Mouse (Mus musculus): ENCODE data around the gene Tiam2. TPM values are rescaled to one million over a fixed set of nuclear protein-coding genes. Genes with fewer than 3 reads are reported as not detected.

Gene Tiam2
- polyA plus RNA-seq, 1 experiment, result 1.1 TPM

DNA sequence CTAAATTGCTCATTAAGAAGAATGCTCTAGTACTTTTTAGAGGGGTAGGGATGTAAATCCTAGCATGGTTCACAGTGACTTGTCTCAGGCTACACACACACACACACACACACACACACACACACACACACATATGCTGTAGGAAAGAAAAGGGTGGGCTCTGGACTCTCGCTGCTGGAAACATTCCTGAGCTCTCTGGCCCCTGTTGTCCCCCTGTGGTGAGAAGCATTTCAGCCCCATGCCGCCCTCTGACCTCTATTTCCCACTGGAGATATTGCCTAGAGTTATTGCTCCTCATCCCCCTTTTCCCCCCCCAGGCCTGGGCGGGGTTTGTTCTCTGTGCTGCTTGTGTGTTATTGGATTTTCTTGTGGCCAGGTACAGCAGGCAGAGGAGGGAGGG is 28.5 kb downstream of the Tiam2 start:
- no peak overlapping the region for H3K4me3 ChIP-seq (ENCODE audit: insufficient read depth, low read depth, low read length)
- no peak overlapping the region for H3K27ac ChIP-seq (replicated peaks; ENCODE audit: low read depth, low read length)
- 0 out of 2 replicates have a peak, but pooled peaks cover 3% of the 10 kb centered on the region for H3K4me1 ChIP-seq (ENCODE audit: control insufficient read depth, insufficient read depth, insufficient read length, low read length)

DNA sequence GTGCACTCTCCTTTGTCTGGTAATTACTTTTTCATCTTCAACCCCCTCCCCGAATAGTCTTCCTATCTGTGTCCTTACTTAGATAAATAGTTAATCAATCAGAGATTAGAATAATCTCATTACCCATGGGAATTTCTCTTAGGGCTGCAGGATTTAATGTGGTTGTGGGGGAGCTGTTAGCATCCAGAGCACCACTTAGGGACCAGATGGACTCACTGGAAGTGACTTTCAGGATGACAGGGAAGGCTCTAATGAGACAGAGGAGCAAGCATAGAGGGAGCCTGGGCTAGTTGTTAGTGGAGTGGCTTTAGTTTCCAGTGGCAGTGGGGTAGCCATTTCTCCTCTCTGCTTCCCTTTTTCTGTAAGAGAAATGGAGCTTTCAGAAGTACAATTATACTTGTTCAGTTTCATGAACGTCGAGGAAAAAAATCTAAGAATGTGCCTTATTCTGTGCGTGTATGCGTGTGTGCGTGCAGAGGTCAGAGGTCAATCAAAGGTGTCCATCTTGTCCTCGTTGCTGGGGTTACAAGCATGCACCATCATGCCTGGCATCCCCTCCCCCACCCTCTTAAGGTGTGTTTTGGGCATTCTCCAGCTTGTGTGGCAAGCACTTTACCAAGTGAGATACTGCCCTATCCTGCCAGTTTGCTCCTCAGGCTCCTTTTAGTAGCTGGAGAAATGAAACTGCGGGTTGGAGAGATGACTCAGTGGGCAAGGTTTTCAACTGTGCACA is 30.4 kb downstream of the Tiam2 start:
- Histone ChIP-seq H3K4me1 (ENCODE audit: control insufficient read depth, insufficient read depth, insufficient read length, low read length) (no peaks in the 10 kb centered on the region), H3K27ac (replicated peaks; ENCODE audit: low read depth, low read length) (no peak overlapping the region), H3K4me3 (ENCODE audit: insufficient read depth, low read depth, low read length) (no peak overlapping the region)

DNA sequence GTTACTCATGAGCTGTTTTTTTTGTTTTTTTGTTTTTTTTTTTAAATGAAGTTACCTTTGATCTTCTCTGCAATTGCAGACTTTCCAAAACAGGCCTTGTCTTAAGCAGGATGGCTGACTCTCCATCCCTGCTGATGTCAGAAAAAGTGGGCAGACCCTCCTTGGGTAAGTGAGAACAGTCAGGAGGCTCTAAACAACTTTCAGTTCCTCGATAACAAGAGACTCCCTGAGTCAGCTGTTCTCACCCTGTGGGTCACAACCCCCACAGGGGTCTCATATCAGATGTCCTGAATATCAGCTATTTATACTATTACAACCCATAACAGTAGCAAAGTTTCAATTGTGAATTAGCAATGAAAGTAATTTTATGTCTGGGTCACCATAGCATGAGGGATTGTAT is 33.9 kb downstream of the Tiam2 start:
- Histone ChIP-seq H3K4me1 (ENCODE audit: control insufficient read depth, insufficient read depth, insufficient read length, low read length) (no peaks in the 10 kb centered on the region), H3K27ac (replicated peaks; ENCODE audit: low read depth, low read length) (no peak overlapping the region), H3K4me3 (ENCODE audit: insufficient read depth, low read depth, low read length) (no peak overlapping the region)

DNA sequence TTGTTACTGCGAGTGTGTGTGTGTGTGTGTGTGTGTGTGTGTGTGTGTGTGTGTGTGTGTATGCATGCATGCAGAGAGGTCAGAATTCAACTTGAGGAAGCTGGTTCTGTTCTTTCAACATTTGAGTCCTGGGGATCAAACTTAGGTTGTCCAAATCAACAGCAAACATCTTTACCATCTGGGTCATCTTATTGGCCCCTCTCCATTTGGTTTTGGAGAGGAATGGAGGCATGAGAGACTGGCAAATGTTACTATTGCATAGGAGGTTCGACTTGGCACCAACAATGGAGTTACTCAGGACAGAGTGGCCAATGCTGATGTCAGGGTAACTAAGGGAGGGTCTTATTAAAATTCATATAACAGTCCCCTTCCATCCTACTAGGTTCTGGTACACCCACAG is 35.4 kb downstream of the Tiam2 start:
- Histone ChIP-seq H3K4me3 (ENCODE audit: insufficient read depth, low read depth, low read length) (no peak overlapping the region), H3K27ac (replicated peaks; ENCODE audit: low read depth, low read length) (no peak overlapping the region), H3K4me1 (ENCODE audit: control insufficient read depth, insufficient read depth, insufficient read length, low read length) (no peaks in the 10 kb centered on the region)

DNA sequence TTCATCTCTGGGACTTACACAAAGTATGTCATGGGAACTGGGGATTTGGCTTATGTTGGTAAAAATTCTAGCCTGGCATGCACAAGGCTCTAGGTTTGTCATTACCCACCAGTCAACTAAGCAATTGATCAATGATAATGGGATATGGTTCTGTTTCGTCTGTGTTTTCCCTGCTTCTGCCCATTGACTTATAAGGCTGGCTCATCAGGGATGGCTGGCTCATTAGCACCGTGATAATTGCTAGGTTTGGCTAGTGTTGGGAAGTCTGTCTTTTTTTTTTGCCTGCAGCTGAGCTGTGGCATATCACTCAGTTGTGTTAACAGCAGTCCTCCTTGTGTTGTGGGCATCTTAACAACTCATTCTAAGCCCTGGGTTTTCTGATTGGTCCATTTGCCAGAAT is 36.8 kb downstream of the Tiam2 start:
- no peaks in the 10 kb centered on the region for H3K4me1 ChIP-seq (ENCODE audit: control insufficient read depth, insufficient read depth, insufficient read length, low read length)
- H3K27ac ChIP-seq (replicated peaks; ENCODE audit: low read depth, low read length), result no peak overlapping the region
- no peak overlapping the region for H3K4me3 ChIP-seq (ENCODE audit: insufficient read depth, low read depth, low read length)

DNA sequence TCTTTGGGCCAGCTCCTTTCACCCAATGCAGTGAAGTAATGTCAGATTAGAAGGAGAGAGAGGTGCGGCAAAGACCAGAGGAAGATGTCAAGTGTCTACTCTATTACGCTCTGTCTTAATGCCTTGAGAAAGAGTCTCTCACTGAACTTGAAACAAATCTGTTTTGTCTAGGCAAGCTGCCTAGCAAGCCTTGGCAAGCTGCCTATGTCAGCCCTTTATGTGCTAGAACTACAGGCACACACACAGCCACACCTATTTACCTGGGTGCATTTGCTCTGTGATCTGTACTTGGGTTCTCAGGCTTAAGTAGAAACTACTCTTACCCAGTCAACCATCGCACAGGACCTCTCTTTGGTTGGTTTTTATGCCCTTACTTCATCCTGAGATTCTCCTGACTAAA is 40.4 kb downstream of the Tiam2 start:
- Histone ChIP-seq H3K4me3 (ENCODE audit: insufficient read depth, low read depth, low read length) (no peak overlapping the region), H3K4me1 (ENCODE audit: control insufficient read depth, insufficient read depth, insufficient read length, low read length) (no peaks in the 10 kb centered on the region), H3K27ac (replicated peaks; ENCODE audit: low read depth, low read length) (no peak overlapping the region)

DNA sequence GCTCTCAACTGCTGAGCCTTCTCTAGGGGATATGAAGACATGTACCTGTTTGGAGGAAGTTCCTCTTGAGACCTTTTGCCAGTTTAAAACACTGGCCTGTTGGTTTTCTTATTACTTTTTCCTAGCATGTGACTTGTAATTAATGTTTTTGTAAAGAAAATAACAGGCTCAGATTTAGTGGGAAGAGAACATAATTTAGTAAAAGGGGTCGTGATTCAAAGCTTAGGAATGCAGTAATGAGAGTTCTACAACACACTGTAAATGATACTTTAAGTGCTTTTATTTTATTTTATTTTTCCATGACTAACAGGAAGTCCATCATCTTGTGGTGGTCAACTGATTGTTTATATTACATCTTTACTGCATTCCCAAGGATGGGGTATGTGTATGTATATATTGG is 42.0 kb downstream of the Tiam2 start:
- Histone ChIP-seq H3K4me1 (ENCODE audit: control insufficient read depth, insufficient read depth, insufficient read length, low read length) (no peaks in the 10 kb centered on the region), H3K27ac (replicated peaks; ENCODE audit: low read depth, low read length) (no peak overlapping the region), H3K4me3 (ENCODE audit: insufficient read depth, low read depth, low read length) (no peak overlapping the region)

DNA sequence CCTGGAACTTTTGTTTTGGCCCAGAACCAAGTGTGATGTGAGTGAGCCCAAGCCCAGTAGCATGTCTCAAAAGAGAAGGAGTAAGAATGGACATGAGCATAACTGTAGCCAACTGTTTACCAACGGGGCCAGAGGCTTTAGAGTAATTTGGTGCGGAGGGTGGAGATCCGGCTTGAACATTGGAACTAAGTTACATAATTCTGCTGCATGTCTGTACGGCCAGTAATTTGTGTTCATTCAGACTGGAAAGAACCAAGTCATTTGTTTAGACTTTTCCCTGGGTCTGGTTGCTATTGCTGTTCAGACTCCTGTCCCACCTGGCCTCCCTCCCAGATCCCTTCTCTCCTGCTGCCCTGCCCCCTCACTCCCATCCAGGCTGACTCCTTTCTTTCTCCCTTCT is 43.3 kb downstream of the Tiam2 start:
- no peak overlapping the region for H3K27ac ChIP-seq (replicated peaks; ENCODE audit: low read depth, low read length)
- H3K4me1 ChIP-seq (ENCODE audit: control insufficient read depth, insufficient read depth, insufficient read length, low read length), result no peaks in the 10 kb centered on the region
- H3K4me3 ChIP-seq (ENCODE audit: insufficient read depth, low read depth, low read length), result no peak overlapping the region

DNA sequence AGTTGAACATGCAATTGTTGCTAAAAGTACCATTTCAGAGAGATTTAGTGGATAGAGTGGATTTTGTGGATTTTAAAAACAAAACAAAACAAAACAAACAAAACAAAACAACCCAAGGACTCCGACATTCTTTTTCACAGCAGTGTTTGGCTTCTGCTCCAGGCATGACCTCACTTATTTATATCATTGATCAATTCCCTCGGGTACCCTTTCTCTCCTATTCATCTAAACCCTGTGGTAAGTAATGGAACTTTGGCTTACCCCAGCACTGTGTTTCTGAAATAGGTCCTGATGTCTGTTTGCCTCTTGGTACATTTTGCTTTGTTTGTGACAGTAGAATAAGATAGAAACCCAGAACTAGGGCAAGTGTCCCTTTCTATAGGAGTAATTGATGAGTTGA is 52.2 kb downstream of the Tiam2 start:
- H3K4me1 ChIP-seq (ENCODE audit: control insufficient read depth, insufficient read depth, insufficient read length, low read length), result no peaks in the 10 kb centered on the region; the same call in 1 of the 2 replicates
- H3K27ac ChIP-seq (replicated peaks; ENCODE audit: low read depth, low read length), result no peak overlapping the region
- no peak overlapping the region for H3K4me3 ChIP-seq (ENCODE audit: insufficient read depth, low read depth, low read length)

DNA sequence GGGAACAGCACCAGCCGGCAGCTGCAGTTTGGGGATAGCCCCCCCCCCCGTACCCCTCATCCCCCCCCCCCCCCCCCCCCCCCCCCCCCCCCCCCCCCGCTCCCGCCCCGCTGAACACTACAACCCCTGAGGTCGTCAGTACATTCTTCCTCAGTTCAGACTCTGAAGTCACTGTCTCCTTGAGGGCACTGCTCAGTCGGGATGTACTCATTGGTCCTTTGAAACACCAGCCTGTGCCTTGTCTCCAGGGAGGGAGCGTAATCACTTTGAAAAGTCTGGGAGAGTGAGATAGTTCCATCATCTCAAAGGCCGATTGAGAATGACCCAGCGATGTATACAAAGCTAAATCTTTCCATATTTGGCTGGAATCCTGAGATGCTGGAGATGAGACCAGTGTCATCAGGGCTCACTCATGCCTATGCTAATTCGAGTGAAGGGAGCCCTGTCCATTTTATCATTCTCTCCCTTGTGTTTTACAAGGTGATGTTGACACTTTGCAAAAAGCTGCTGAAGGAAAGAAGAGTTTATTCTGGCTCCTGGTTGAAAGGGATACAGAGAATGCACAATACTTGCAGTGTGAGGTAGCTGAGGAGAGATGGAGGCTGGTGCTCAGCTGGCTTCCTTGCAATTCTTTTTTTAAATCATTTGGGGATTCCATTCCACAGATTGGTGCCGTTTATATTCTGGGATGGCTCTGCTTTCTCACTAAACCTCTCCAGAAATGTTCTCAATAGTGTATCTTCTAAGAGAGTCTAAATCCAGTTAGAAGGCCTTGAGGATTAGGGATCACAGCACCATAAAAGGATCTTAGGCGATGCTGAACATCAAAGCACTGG is 53.6 kb downstream of the Tiam2 start:
- Histone ChIP-seq H3K4me3 (ENCODE audit: insufficient read depth, low read depth, low read length) (no peak overlapping the region), H3K27ac (replicated peaks; ENCODE audit: low read depth, low read length) (no peak overlapping the region), H3K4me1 (ENCODE audit: control insufficient read depth, insufficient read depth, insufficient read length, low read length) (no peaks in the 10 kb centered on the region; the same call in 1 of the 2 replicates)

DNA sequence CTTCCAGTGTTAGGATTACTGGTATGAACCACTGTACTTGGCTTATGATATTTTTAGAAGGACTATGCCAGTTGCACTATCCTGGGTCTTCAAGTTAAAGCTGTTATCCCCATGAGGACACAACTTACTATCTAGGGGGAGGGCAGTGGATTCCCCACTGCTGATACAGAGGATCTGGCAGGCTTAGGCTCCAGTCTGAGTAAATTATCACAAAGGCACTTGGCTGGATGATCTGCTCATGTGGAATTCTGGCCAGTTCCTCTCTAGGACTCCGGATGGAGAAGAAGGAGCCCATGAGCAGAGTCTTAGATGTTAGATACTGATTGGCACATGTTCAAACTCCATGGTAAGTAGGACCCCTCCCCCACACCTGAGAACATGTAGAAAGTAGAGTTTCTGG is 59.0 kb downstream of the Tiam2 start:
- H3K4me3 ChIP-seq (ENCODE audit: insufficient read depth, low read depth, low read length), result no peak overlapping the region

DNA sequence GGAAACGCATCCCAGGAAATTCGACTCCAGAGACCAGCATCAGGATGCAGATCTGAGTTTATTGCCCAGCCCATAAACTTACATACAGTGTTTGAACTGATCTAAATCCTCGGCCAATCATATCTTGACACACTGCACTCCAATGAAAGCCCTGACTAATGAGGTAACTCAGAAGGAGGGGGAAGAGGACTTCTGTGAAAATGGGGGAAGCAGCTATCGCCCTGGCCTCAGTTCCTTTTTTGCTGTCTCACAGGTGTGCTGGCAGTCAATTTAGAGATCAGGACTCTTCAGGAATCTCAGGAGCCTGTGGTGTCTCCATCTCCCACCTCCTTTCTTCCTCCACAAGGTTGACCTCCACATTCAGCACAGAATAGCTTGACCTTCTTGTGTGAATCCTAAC is 61.4 kb downstream of the Tiam2 start:
- no peak overlapping the region for H3K27ac ChIP-seq (replicated peaks; ENCODE audit: low read depth, low read length)
- H3K4me1 ChIP-seq (ENCODE audit: control insufficient read depth, insufficient read depth, insufficient read length, low read length), result no peaks in the 10 kb centered on the region
- H3K4me3 ChIP-seq (ENCODE audit: insufficient read depth, low read depth, low read length), result no peak overlapping the region

More for the DNA sequence above, 59.0 kb downstream of the Tiam2 start:
- H3K4me1 ChIP-seq (ENCODE audit: control insufficient read depth, insufficient read depth, insufficient read length, low read length), result no peaks in the 10 kb centered on the region
- H3K27ac ChIP-seq (replicated peaks; ENCODE audit: low read depth, low read length), result no peak overlapping the region

DNA sequence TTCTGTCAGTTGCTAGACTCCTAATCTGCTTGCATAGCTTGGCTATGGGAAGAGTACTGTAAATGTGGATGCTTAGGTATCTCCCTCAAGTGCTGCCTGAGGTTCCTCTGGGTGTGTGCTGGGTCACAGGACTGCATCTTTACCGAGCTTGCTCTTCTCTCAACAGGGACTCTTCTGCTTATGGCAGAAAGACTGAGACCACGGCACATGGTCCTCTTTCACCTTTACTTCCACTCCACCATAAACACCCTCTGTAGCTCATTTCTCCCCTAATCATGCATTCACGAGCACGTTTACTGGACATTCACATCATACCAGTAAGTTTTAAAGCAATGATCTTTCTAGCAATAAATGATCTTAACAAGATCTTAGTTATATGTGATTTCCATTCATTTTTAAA is 63.4 kb downstream of the Tiam2 start:
- H3K4me1 ChIP-seq (ENCODE audit: control insufficient read depth, insufficient read depth, insufficient read length, low read length), result no peaks in the 10 kb centered on the region
- H3K4me3 ChIP-seq (ENCODE audit: insufficient read depth, low read depth, low read length), result no peak overlapping the region
- H3K27ac ChIP-seq (replicated peaks; ENCODE audit: low read depth, low read length), result no peak overlapping the region

DNA sequence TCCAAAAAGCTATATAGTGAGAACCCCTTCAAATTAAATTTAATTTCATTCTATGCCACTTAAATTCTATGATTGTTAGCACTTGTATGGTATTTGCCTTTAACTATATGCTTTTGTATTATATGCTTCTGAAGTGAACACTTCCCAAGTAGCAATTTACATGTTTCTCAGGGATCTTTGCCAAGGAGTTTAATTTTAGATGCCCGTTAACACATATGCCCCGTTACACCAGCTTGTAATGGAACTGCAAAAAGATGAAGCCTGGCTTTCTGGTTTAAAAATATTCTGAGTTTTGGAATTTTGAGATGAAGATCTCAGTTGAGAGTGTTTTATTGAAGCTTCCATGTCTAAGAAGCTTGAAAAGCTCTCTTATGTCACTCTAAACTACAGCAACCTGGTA is 67.6 kb downstream of the Tiam2 start:
- Histone ChIP-seq H3K4me1 (ENCODE audit: control insufficient read depth, insufficient read depth, insufficient read length, low read length) (no peaks in the 10 kb centered on the region), H3K27ac (replicated peaks; ENCODE audit: low read depth, low read length) (no peak overlapping the region), H3K4me3 (ENCODE audit: insufficient read depth, low read depth, low read length) (no peak overlapping the region)

DNA sequence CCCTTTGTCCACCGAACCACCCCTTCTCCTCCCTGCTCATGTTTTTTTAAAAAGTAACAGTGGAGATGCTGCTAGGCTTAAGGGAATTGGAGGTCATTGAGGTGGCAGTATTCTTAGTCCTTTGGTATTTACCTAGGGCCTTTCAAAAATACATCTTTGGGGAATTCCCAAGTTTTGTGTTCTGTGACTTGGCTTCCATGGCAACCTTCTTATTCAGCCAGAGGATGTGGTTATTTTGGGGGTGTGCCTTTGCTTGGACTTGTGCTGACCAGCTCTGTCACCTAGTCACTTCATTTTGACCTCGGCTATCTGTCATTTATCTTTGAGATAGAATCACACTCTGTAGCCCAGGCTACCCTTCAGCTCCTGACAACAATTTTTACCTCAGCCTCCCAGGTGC is 68.6 kb downstream of the Tiam2 start:
- Histone ChIP-seq H3K4me1 (ENCODE audit: control insufficient read depth, insufficient read depth, insufficient read length, low read length) (no peaks in the 10 kb centered on the region), H3K27ac (replicated peaks; ENCODE audit: low read depth, low read length) (no peak overlapping the region), H3K4me3 (ENCODE audit: insufficient read depth, low read depth, low read length) (no peak overlapping the region)

DNA sequence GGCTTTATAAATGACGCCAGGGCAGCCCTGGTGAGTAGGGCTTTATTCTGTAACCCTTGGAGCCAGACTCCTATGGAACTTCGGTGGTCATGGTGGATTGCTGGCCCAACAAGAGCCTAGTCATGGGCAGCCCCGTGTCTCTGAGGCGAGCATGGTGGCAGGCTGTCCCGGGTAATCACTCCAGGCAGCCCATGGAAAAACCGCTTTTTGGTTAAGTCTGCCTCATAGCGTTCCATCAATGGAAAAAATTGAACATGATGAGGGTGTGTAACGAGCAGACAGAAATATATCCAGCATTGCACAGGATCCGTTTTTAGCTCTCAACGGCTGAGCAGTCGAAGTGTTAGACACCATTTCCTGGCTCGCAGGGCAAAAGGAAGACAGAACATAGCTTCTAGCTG is 70.5 kb downstream of the Tiam2 start:
- H3K27ac ChIP-seq (replicated peaks; ENCODE audit: low read depth, low read length), result no peak overlapping the region
- no peak overlapping the region for H3K4me3 ChIP-seq (ENCODE audit: insufficient read depth, low read depth, low read length)
- no peaks in the 10 kb centered on the region for H3K4me1 ChIP-seq (ENCODE audit: control insufficient read depth, insufficient read depth, insufficient read length, low read length)

All from brown adipose tissue, adult 24 weeks (tissue).